Mouse (Mus musculus): ENCODE data around the gene Prdm16.

GRCm38 (mm10) chr4:154335761-154336160, 300.9 kb downstream of the Prdm16 start, which contains the start of gene B230104I21Rik:
- TF ChIP-seq USF2 (conservative IDR thresholded peaks at IDR 0.05; ENCODE audit: low read depth, low read length) = no peak
- TF ChIP-seq ETS1 (conservative IDR thresholded peaks at IDR 0.05; ENCODE audit: low read depth, low read length) = no peak
- TF ChIP-seq POLR2A (IDR thresholded peaks at IDR 0.05; ENCODE audit: low read depth, low read length) = no peak
- TF ChIP-seq CTCF (conservative IDR thresholded peaks at IDR 0.05 in 1 of 2, IDR thresholded peaks at IDR 0.05 in 1 of 2; ENCODE audit: low read depth in 2 of 2, low read length in 2 of 2) = no peak
- TF ChIP-seq JUN (IDR thresholded peaks at IDR 0.05; ENCODE audit: insufficient read depth, low read depth, low read length) = no peak
- no peak for TF ChIP-seq ZMIZ1 (IDR thresholded peaks at IDR 0.05; ENCODE audit: low read depth, low read length)
- TF ChIP-seq RAD21 (IDR thresholded peaks at IDR 0.05; ENCODE audit: low read depth, low read length) = no peak
- no peak for TF ChIP-seq MXI1 (IDR thresholded peaks at IDR 0.05; ENCODE audit: low read depth, low read length)
- TF ChIP-seq MAX (IDR thresholded peaks at IDR 0.05; ENCODE audit: low read length) = no peak
- TF ChIP-seq NELFE (IDR thresholded peaks at IDR 0.05; ENCODE audit: low read depth, low read length) = no peak
- TF ChIP-seq JUND (conservative IDR thresholded peaks at IDR 0.05; ENCODE audit: low read depth, low read length) = no peak
- no peak for TF ChIP-seq EP300 (IDR thresholded peaks at IDR 0.05; ENCODE audit: low read length)
- TF ChIP-seq UBTF (IDR thresholded peaks at IDR 0.05; ENCODE audit: low read depth, low read length) = no peak
- no peak for TF ChIP-seq CHD1 (IDR thresholded peaks at IDR 0.05; ENCODE audit: low read depth, low read length)
